Mouse (Mus musculus): ENCODE measurements around the gene Cdc42bpa.

DNA sequence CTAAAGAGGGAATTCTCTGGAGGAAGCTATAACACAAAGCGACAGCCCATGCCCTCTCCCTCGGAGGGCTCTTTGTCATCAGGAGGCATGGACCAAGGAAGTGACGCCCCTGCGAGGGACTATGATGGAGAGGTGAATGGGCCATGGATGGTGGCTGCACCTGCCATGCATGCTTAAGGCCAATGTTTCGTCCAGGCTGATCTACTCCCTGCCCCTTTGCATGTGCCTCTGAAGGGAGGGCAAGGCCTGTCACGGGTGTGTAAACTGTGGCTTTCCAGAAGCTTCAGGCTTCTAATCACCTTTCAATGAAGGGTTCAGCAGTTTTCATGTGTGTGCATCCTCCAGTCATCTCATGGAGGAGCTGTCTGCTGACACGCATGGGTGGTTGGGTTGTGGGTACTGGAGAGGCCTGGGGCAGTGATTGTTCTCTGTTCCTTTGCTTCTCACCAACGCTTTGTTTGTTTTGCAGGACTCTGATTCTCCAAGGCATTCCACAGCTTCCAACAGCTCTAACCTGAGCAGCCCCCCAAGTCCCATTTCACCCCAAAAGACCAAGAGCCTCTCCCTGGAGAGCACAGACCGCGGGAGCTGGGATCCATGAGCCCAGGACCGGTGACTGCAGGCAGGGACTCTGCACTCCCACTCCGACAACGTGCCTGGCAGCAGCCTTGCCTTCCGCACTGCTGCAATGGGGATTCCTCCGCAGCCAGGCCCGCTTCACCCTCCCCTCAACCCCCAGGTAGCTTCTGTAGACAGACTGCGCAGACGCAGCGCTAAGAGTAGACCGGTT is 201.5 kb downstream of the Cdc42bpa start:
- TF ChIP-seq CTCF (IDR thresholded peaks at IDR 0.05; ENCODE audit: low read depth, low read length) (no peak), POLR2A (IDR thresholded peaks at IDR 0.05; ENCODE audit: borderline replicate concordance, low read depth, low read length) (no peak)
